In genomic region chr17:84118271-84118670, GRCm38 (mm10) we compare ENCODE assay signal across 8 mouse cellular contexts.
DNase-seq lines count a peak whose midpoint lies in the region; ATAC-seq and TF ChIP-seq lines count a peak whose summit lies in the region.

No protein-coding gene starts in this region.

- no peak for ATAC-seq in CD4-positive, CD25-positive, alpha-beta regulatory T cell, adult 4 months
- peak; percentile 74 for ATAC-seq in liver, embryonic 12.5 days
- no peak; the same call in 1 of the 2 replicates for ATAC-seq in stomach, embryonic 15.5 days (ENCODE audit: insufficient read depth, low FRiP score, low read depth)

- peaks cover 11% of the 10 kb centered on the region for H3K4me1 ChIP-seq in lung, adult 2 months (ENCODE audit: control insufficient read depth, insufficient read depth, low read length)
- H3K4me1 ChIP-seq in liver, embryonic 12.5 days: peaks cover 80% of the 10 kb centered on the region
- H3K4me1 ChIP-seq in stomach, embryonic 15.5 days: peaks cover 30% of the 10 kb centered on the region

- 77% methylated on average over 4 of the region's 4 CpGs for WGBS in lung, adult 2 months
- 33% methylated on average over 4 of the region's 4 CpGs for WGBS in liver, embryonic 12.5 days (ENCODE audit: insufficient replicate concordance)
- 86% methylated on average over 4 of the region's 4 CpGs for WGBS in stomach, embryonic 15.5 days

- peak; percentile 66 for DNase-seq in CD4-positive, CD25-positive, alpha-beta regulatory T cell, adult 2 months (ENCODE audit: low read depth, low spot score)
- DNase-seq in lung, adult 18-20 months: peak; percentile 60 to 62
- DNase-seq in lung, adult 2 months: no peak
- no peak for DNase-seq in left cerebral cortex, postnatal 10 days (ENCODE audit: extremely low spot score in 1 of 2, low spot score in 2 of 2)
- no peak for DNase-seq in cerebellum, postnatal 4 days (ENCODE audit: low spot score in 2 of 2)

- no peaks in the 10 kb centered on the region for H3K9me3 ChIP-seq in liver, embryonic 12.5 days (replicated peaks)
- H3K9me3 ChIP-seq in stomach, embryonic 15.5 days: no peaks in the 10 kb centered on the region

- H3K4me3 ChIP-seq in lung, adult 2 months (replicated peaks; ENCODE audit: extremely low read depth, low read depth, low read length): no peak overlapping the region
- H3K4me3 ChIP-seq in liver, embryonic 12.5 days: no peak overlapping the region
- H3K4me3 ChIP-seq in stomach, embryonic 15.5 days (replicated peaks): no peak overlapping the region

- no peaks in the 10 kb centered on the region for H3K36me3 ChIP-seq in liver, embryonic 12.5 days
- H3K36me3 ChIP-seq in stomach, embryonic 15.5 days: no peaks in the 10 kb centered on the region

- no peaks in the 10 kb centered on the region for H3K27me3 ChIP-seq in liver, embryonic 12.5 days (replicated peaks)
- no peaks in the 10 kb centered on the region for H3K27me3 ChIP-seq in stomach, embryonic 15.5 days (replicated peaks)

- no peak for TF ChIP-seq CTCF in lung, adult 2 months (IDR thresholded peaks at IDR 0.05; ENCODE audit: insufficient read depth, low read length)

- TF ChIP-seq POLR2A in lung, adult 2 months (IDR thresholded peaks at IDR 0.05; ENCODE audit: borderline replicate concordance, extremely low read depth, low read depth, low read length): no peak

- peak overlapping the region; percentile 83 for H3K27ac ChIP-seq in liver, embryonic 12.5 days
- H3K27ac ChIP-seq in stomach, embryonic 15.5 days: peak overlapping the region; percentile 31; the same call in 1 of the 2 replicates

- peak overlapping the region; percentile 37 for H3K4me2 ChIP-seq in liver, embryonic 12.5 days
- H3K4me2 ChIP-seq in stomach, embryonic 15.5 days: no peak overlapping the region

- peak overlapping the region; percentile 47 for H3K9ac ChIP-seq in liver, embryonic 12.5 days
- H3K9ac ChIP-seq in stomach, embryonic 15.5 days: no peak overlapping the region

- intact Hi-C loops in left cerebral cortex, postnatal 10 days (cut with DNase I): no loop called here

Comparison
In these comparisons a context has a peak if more than half of its experiments do, and no peak if none do; other contexts are left out.
1. DNase-seq: peak in CD4-positive, CD25-positive, alpha-beta regulatory T cell, adult 2 months (single experiment) and lung, adult 18-20 months (2 of 2); none in lung, adult 2 months (single experiment), left cerebral cortex, postnatal 10 days (0 of 2) and cerebellum, postnatal 4 days (0 of 2).